Mouse (Mus musculus) midbrain, embryonic 15.5 days (tissue): ENCODE measurements around the gene Vmp1. TPM values are rescaled to one million over a fixed set of nuclear protein-coding genes. Genes with fewer than 3 reads are reported as not detected.

Experiments
- ATAC-seq: fragments of 200-750 bp; cut with Nextera tagmentation; replicated peaks from 2 replicates; pipeline ENCODE4 v1.8.0; 2017; ENCODE audit warnings: moderate TSS enrichment
- H3K27ac ChIP-seq: fragments of 300-500 bp; sonication (generic); 2 replicates; pipeline ENCODE4 v1.5.1; 2015; ENCODE audit warnings: mild to moderate bottlenecking, inconsistent platforms
- H3K27me3 ChIP-seq: fragments of 300-500 bp; sonication (generic); replicated peaks from 2 replicates; pipeline ENCODE4 v1.6.1; 2015; ENCODE audit warnings: inconsistent platforms
- H3K36me3 ChIP-seq: fragments of 300-500 bp; sonication (generic); replicated peaks from 2 replicates; pipeline ENCODE4 v1.6.1; 2015; ENCODE audit warnings: inconsistent platforms
- H3K4me1 ChIP-seq: fragments of 300-500 bp; sonication (generic); 2 replicates; pipeline ENCODE4 v1.6.1; 2015; ENCODE audit warnings: inconsistent platforms
- H3K4me2 ChIP-seq: fragments of 300-500 bp; sonication (generic); 2 replicates; pipeline ENCODE4 v1.6.1; 2015; ENCODE audit warnings: inconsistent platforms, mild to moderate bottlenecking, moderate library complexity
- H3K4me3 ChIP-seq: fragments of 300-500 bp; sonication (generic); 2 replicates; pipeline ENCODE4 v1.5.1; 2015; ENCODE audit warnings: mild to moderate bottlenecking, inconsistent platforms
- H3K9ac ChIP-seq: fragments of 300-500 bp; sonication (generic); 2 replicates; pipeline ENCODE4 v1.6.1; 2015; ENCODE audit warnings: mild to moderate bottlenecking, inconsistent platforms
- H3K9me3 ChIP-seq: fragments of 300-500 bp; sonication (generic); 2 replicates; pipeline ENCODE4 v1.6.1; 2016; ENCODE audit warnings: inconsistent platforms
- WGBS: fragments of 180-500 bp; shearing (Covaris S2); methylation state at CpG from one replicate; pipeline ENCODE4 v1.1.7; 2015; ENCODE audit warnings: mixed read lengths; 5-methylcytosine and 5-hydroxymethylcytosine counted together
- polyA plus RNA-seq: library from polyadenylated mRNA; unstranded; fragments of >200 nt; fragmentation: Nextera tagmentation; extraction: Ambion mirVana; gene quantifications from 2 replicates; pipeline ENCODE4 v1.2.1, GENCODE M21; 2015

Vmp1 gene
- polyA plus RNA-seq, 1 experiment from 2014 or later, result 111 TPM

- H3K27ac ChIP-seq, result no peak overlapping the region
- no peaks in the 10 kb centered on the region for H3K27me3 ChIP-seq
- H3K4me3 ChIP-seq, result no peak overlapping the region
- no peaks in the 10 kb centered on the region for H3K9me3 ChIP-seq
- H3K9ac ChIP-seq, result no peak overlapping the region
- H3K4me2 ChIP-seq, result no peak overlapping the region
- H3K36me3 ChIP-seq, result peaks cover 7% of the 10 kb centered on the region; the same call in 1 of the 2 replicates
- H3K4me1 ChIP-seq, result no peaks in the 10 kb centered on the region
- no peak for ATAC-seq
- 96% methylated on average over 2 of the region's 2 CpGs for WGBS
Measured at GRCm38 (mm10) chr11:86667553-86667952, 16.1 kb downstream of the Vmp1 start.

DNA sequence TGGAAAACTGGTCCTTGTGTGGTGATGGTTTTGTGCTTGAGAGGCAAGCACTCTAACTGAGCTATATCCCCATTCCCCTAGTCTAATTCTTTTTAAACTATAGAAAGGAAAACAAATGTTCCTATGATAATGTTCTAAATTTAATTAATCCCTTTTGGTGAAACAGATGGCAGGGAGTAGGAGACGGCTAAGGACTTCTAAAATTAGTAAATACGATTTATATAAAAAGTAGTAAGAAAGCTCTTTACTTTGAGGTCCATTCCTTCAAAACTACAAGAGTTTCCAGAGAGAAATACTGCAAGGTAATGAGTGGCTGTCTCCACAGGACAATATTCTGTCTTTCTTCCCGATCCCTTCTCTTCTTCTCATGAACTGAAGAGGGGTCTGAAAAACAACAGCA, 19.2 kb downstream of the Vmp1 start:
- ATAC-seq, result no peak
- no peaks in the 10 kb centered on the region for H3K9me3 ChIP-seq
- WGBS, result 96% methylated on average over 3 of the region's 3 CpGs
- no peak overlapping the region for H3K4me2 ChIP-seq
- no peak overlapping the region for H3K9ac ChIP-seq
- peaks cover 19% of the 10 kb centered on the region; the same call in 1 of the 2 replicates for H3K36me3 ChIP-seq
- H3K27me3 ChIP-seq, result no peaks in the 10 kb centered on the region
- H3K4me1 ChIP-seq, result no peaks in the 10 kb centered on the region
- H3K4me3 ChIP-seq, result no peak overlapping the region
- H3K27ac ChIP-seq, result no peak overlapping the region

DNA sequence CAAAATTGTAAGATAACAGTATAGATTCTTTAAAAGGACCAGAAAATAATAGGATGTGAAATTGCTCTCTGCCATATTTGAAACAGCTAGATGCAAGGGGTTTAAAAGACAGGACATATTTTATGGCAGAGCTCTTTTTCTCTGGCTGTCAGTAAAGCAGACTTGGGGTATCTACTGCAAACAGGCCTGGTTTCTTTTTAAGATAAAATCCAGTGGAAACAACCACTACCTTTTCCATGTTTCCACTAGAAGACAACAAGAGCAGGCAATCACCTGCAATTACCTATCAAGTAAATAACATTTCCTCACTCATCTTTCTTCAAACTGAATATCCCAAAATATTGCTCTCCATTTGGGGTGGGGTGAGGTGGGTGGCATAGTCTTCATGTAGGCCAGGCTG, 19.7 kb downstream of the Vmp1 start:
- Histone ChIP-seq H3K4me2 (no peak overlapping the region), H3K9me3 (no peaks in the 10 kb centered on the region), H3K4me1 (no peaks in the 10 kb centered on the region), H3K27me3 (no peaks in the 10 kb centered on the region), H3K4me3 (no peak overlapping the region), H3K27ac (no peak overlapping the region), H3K9ac (no peak overlapping the region), H3K36me3 (peaks cover 19% of the 10 kb centered on the region; the same call in 1 of the 2 replicates)
- no peak for ATAC-seq

DNA sequence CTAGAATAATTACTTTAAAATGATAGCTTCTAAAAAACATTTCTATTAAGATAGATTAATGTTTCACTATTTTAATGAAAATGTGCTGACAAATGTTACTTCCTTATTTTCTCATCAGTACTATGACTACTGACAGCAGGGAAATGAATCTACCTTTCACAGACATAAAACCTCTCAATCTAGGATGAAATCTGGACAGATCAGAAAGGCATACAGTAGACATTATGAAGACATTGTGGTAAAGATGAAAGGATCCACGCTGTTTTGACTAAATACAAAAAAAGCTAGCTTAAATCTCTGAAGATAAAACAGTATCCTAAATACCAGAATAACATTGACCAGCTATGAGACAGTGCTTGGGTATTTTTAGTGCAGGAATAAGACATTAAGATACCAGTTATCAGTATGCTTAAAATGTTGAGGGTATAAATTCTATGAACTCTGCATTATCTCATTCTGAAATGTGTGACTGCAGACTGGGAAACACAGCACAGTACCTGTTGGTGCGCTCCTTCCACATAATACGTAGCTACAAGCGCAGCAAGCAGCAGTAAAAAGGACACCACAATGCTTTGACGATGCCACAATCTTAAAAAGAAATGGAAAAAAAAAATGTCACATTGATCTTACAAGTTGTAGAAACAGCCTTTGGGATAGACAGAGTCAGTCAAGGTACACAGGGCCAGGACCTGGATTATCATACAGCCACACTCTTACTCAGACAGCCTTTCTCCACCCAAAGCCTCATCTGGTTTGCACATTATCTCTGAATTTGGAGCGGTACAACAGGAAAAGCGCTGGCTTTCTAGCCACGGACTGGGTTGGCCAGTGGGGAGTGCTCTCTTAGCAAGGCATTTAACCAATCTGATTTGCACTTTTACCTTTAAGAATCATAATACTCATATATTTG, 20.4 kb downstream of the Vmp1 start:
- Histone ChIP-seq H3K9ac (no peak overlapping the region), H3K4me2 (no peak overlapping the region), H3K27ac (no peak overlapping the region), H3K4me3 (no peak overlapping the region), H3K27me3 (no peaks in the 10 kb centered on the region), H3K9me3 (no peaks in the 10 kb centered on the region), H3K4me1 (no peaks in the 10 kb centered on the region), H3K36me3 (peaks cover 19% of the 10 kb centered on the region; the same call in 1 of the 2 replicates)
- WGBS, result 95% methylated on average over 8 of the region's 8 CpGs
- no peak for ATAC-seq

DNA sequence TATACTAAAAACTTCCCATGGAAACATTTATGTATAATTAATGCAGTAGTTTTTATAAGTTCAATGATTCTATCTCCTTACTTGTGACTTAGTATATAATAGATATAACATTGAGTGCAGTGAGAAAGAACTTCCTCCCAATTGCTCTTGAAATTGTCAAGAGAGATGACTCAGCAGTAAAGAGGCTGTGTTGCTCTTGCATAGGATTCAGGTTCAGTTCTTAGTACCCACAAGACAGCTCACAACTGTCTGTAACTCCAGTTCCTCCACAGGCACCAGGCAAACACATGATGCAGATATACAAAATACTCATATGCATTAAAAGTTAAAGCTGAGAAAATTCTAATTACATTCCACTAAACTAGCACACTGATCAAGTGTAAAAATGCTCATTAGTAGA, 25.8 kb downstream of the Vmp1 start:
- H3K4me3 ChIP-seq, result no peak overlapping the region
- no peak overlapping the region for H3K27ac ChIP-seq
- no peaks in the 10 kb centered on the region for H3K9me3 ChIP-seq
- H3K36me3 ChIP-seq, result peaks cover 14% of the 10 kb centered on the region; the same call in 1 of the 2 replicates
- H3K27me3 ChIP-seq, result no peaks in the 10 kb centered on the region
- ATAC-seq, result no peak
- no peak overlapping the region for H3K4me2 ChIP-seq
- H3K9ac ChIP-seq, result no peak overlapping the region
- H3K4me1 ChIP-seq, result no peaks in the 10 kb centered on the region

GRCm38 (mm10) chr11:86656849-86657567, 26.6 kb downstream of the Vmp1 start:
- Histone ChIP-seq H3K27ac (no peak overlapping the region), H3K9me3 (no peaks in the 10 kb centered on the region), H3K4me2 (no peak overlapping the region), H3K9ac (no peak overlapping the region), H3K27me3 (no peaks in the 10 kb centered on the region), H3K4me3 (no peak overlapping the region), H3K36me3 (0 out of 2 replicates have a peak, but pooled peaks cover 7% of the 10 kb centered on the region), H3K4me1 (no peaks in the 10 kb centered on the region)
- 92% methylated on average over 4 of the region's 4 CpGs for WGBS
- ATAC-seq, result no peak

DNA sequence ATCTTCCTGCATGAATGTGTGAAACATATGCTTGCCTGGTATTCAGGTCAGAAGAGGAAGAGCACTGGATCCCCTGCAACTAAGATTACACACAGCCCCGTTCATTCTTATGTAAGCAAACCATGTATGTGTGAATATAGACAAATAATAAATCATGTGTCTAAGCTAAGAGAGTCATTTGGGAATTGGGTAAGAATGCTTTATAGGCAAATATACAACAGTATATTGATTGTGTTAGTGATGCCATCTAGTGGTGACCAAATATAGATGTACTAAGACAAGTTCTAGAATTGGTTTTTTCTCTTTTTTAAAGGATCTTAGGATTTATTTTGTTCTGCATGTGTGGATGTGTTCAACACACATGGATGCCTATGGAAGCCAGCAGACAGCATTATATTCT, 28.0 kb downstream of the Vmp1 start:
- no peak for ATAC-seq
- WGBS, result 74% methylated on average over 1 of the region's 1 CpGs
- no peak overlapping the region for H3K4me3 ChIP-seq

GRCm38 (mm10) chr11:86654096-86654495, 29.5 kb downstream of the Vmp1 start:
- no peak for ATAC-seq
- no peak overlapping the region for H3K4me3 ChIP-seq
- no peaks in the 10 kb centered on the region for H3K4me1 ChIP-seq
- H3K27ac ChIP-seq, result no peak overlapping the region
- no peak overlapping the region for H3K9ac ChIP-seq
- 93% methylated on average over 4 of the region's 4 CpGs for WGBS
- no peaks in the 10 kb centered on the region for H3K36me3 ChIP-seq
- no peak overlapping the region for H3K4me2 ChIP-seq
- H3K9me3 ChIP-seq, result no peaks in the 10 kb centered on the region
- no peaks in the 10 kb centered on the region for H3K27me3 ChIP-seq

More for the DNA sequence above, 28.0 kb downstream of the Vmp1 start:
- no peaks in the 10 kb centered on the region for H3K27me3 ChIP-seq
- no peak overlapping the region for H3K9ac ChIP-seq
- H3K36me3 ChIP-seq, result no peaks in the 10 kb centered on the region
- no peak overlapping the region for H3K27ac ChIP-seq
- H3K4me1 ChIP-seq, result no peaks in the 10 kb centered on the region
- no peaks in the 10 kb centered on the region for H3K9me3 ChIP-seq
- no peak overlapping the region for H3K4me2 ChIP-seq

DNA sequence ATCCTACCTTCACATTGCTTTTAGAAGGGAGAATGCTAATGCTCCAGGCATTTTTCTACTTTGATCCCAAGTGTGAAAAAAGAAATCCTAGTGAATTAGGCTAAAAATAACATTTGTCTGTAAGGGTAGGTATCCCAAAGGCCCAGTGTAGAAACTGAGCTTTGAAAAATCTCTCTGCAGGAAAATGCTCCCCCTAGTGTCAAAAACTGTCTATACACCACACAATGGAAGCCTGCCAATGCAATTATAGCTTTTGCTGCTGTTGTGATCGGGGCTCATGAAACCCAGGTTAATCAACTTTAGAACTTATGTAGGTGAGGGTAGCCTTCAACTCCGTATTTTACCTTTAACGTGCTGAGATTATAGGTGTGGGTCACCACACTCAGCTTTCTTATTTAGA, 30.2 kb downstream of the Vmp1 start:
- Histone ChIP-seq H3K4me2 (no peak overlapping the region), H3K27me3 (no peaks in the 10 kb centered on the region), H3K36me3 (no peaks in the 10 kb centered on the region), H3K9ac (no peak overlapping the region), H3K27ac (no peak overlapping the region), H3K4me1 (no peaks in the 10 kb centered on the region), H3K9me3 (no peaks in the 10 kb centered on the region), H3K4me3 (no peak overlapping the region)
- ATAC-seq, result no peak
- whole genome bisulfite sequencing, result 47% methylated on average over 3 of the region's 3 CpGs

DNA sequence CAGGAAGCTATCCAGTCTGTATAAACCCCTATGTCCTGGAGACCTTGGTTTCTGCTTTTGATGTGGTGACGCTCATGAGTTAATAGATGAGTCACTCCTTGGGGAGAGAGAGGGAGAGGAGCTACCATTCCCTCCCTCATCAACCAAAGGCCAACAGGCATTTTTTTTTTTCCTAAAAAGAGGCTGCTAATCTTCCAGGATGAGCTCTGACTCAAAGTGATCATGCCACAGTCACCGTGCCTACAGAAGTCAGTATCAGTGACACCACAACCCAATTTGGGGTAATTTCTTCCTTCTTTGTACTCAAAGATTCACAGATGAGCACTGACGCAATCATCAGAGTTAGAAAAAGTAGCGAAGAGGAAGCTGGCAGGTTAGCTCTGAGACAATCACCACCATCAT, 31.1 kb downstream of the Vmp1 start:
- no peak overlapping the region for H3K4me3 ChIP-seq
- 95% methylated on average over 4 of the region's 4 CpGs for WGBS
- H3K9me3 ChIP-seq, result no peaks in the 10 kb centered on the region
- H3K9ac ChIP-seq, result no peak overlapping the region
- no peak overlapping the region for H3K4me2 ChIP-seq
- H3K27ac ChIP-seq, result no peak overlapping the region
- H3K36me3 ChIP-seq, result no peaks in the 10 kb centered on the region
- no peaks in the 10 kb centered on the region for H3K4me1 ChIP-seq
- ATAC-seq, result no peak
- H3K27me3 ChIP-seq, result no peaks in the 10 kb centered on the region

GRCm38 (mm10) chr11:86650676-86651075, 33.0 kb downstream of the Vmp1 start:
- 51% methylated on average over 6 of the region's 6 CpGs for whole genome bisulfite sequencing
- no peak for ATAC-seq

DNA sequence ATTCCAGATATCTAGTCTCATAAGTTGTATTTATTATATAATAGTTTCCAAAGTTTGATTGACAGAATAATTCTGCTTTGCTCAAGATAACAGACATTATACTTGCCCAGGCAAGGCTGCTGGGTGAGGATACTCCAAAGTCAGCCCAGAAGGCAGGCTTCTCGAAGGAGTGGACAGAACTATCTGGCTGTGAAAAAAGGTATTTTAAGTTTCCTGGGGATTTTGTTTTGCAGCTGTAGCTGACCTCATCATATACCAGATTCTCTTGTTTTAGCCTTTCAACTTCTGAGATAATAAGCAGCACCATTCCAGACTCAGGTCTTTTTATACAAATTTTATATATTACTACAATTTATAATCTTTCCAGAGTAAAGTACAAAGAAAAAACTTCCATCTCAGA, 34.1 kb downstream of the Vmp1 start:
- WGBS, result 87% methylated on average over 1 of the region's 1 CpGs
- no peaks in the 10 kb centered on the region for H3K9me3 ChIP-seq
- no peak for ATAC-seq
- no peak overlapping the region for H3K4me2 ChIP-seq
- H3K4me1 ChIP-seq, result no peaks in the 10 kb centered on the region
- H3K4me3 ChIP-seq, result no peak overlapping the region
- H3K27ac ChIP-seq, result no peak overlapping the region
- H3K36me3 ChIP-seq, result no peaks in the 10 kb centered on the region
- no peaks in the 10 kb centered on the region for H3K27me3 ChIP-seq
- no peak overlapping the region for H3K9ac ChIP-seq

More at GRCm38 (mm10) chr11:86650676-86651075, 33.0 kb downstream of the Vmp1 start:
- Histone ChIP-seq H3K27me3 (no peaks in the 10 kb centered on the region), H3K9ac (no peak overlapping the region), H3K4me3 (no peak overlapping the region), H3K27ac (no peak overlapping the region), H3K36me3 (no peaks in the 10 kb centered on the region), H3K4me1 (no peaks in the 10 kb centered on the region), H3K4me2 (no peak overlapping the region), H3K9me3 (no peaks in the 10 kb centered on the region)
